Mouse (Mus musculus) CH12.LX (cell line): ENCODE measurements around the gene Ncoa3. TPM values are rescaled to one million over a fixed set of nuclear protein-coding genes. Genes with fewer than 3 reads are reported as not detected.

Experiments
- DNase-seq: peaks from one replicate; pipeline ENCODE4 v3.0.0-alpha.2; 2013; ENCODE audit errors: extremely low read depth
- H3K27ac ChIP-seq: 2 replicates; pipeline ENCODE4 v1.5.1; 2012; ENCODE audit warnings: low read depth, mild to moderate bottlenecking, control low read depth, moderate library complexity; ENCODE audit not compliant: insufficient read depth
- H3K27me3 ChIP-seq: replicated peaks from 2 replicates; pipeline ENCODE3; 2012; ENCODE audit warnings: inconsistent platforms
- H3K36me3 ChIP-seq, 2 experiments: replicated peaks in 1 of 2; 2 replicates each; pipeline versions ENCODE3 to v1.6.1; 2012; ENCODE audit warnings: inconsistent platforms in 1 of 2, low read length in 1 of 2, mild to moderate bottlenecking in 1 of 2, mixed read lengths in 1 of 2, moderate library complexity in 1 of 2; ENCODE audit not compliant: control insufficient read depth in 1 of 2, insufficient read depth in 1 of 2
- H3K4me1 ChIP-seq, 2 experiments: 2 replicates each; pipeline ENCODE4 v1.6.1; 2012; ENCODE audit warnings: inconsistent platforms in 1 of 2, moderate library complexity in 1 of 2; ENCODE audit not compliant: insufficient read depth in 2 of 2, control insufficient read depth in 1 of 2
- H3K4me2 ChIP-seq: 2 replicates; pipeline ENCODE4 v1.6.1; 2012; ENCODE audit warnings: low read depth, mild to moderate bottlenecking, control low read depth; ENCODE audit not compliant: poor library complexity, insufficient read depth, severe bottlenecking
- H3K4me3 ChIP-seq, 3 experiments: fragments of 150-350 bp in 1 of 3; sonication (generic) in 1 of 3; replicated peaks in 1 of 3; 2 replicates each; pipeline versions ENCODE3 to v1.5.1; 2011 to 2012; ENCODE audit warnings: low read depth in 2 of 3, low read length in 2 of 3, mild to moderate bottlenecking in 2 of 3, moderate library complexity in 2 of 3, control low read depth in 1 of 3, improper control_type of control experiment in 1 of 3, inconsistent platforms in 1 of 3, mixed read lengths in 1 of 3; ENCODE audit not compliant: poor library complexity in 1 of 3
- H3K79me2 ChIP-seq: replicated peaks from 2 replicates; pipeline ENCODE4 v1.6.1; 2012; ENCODE audit warnings: mild to moderate bottlenecking, moderate library complexity; ENCODE audit not compliant: control insufficient read depth, poor library complexity, insufficient read depth, severe bottlenecking; ENCODE audit errors: extremely low read depth
- H3K9ac ChIP-seq: 2 replicates; pipeline ENCODE4 v1.6.1; 2012; ENCODE audit warnings: low read depth, mild to moderate bottlenecking, control low read depth, moderate library complexity; ENCODE audit not compliant: insufficient read depth
- H3K9me3 ChIP-seq: replicated peaks from 2 replicates; pipeline ENCODE3; 2012; ENCODE audit warnings: low read length, inconsistent platforms, mixed read lengths
- BHLHE40 ChIP-seq: IDR thresholded peaks from 2 replicates; pipeline ENCODE4 v1.6.1; 2011; ENCODE audit warnings: mild to moderate bottlenecking, low read depth, low read length, improper control_type of control experiment
- CHD2 ChIP-seq: IDR thresholded peaks from 2 replicates; pipeline ENCODE4 v1.6.1; 2011; ENCODE audit warnings: low read length, improper control_type of control experiment
- CTCF ChIP-seq, 2 experiments: IDR thresholded peaks in 1 of 2; conservative IDR thresholded peaks in 1 of 2; 2 replicates each; pipeline ENCODE4 v1.5.1; 2011 to 2012; ENCODE audit warnings: low read depth in 2 of 2, low read length in 2 of 2, improper control_type of control experiment in 1 of 2, inconsistent platforms in 1 of 2, mild to moderate bottlenecking in 1 of 2, moderate library complexity in 1 of 2
- E2F4 ChIP-seq: IDR thresholded peaks from 2 replicates; pipeline ENCODE4 v1.6.1; 2011; ENCODE audit warnings: low read depth, low read length, improper control_type of control experiment; ENCODE audit not compliant: insufficient replicate concordance
- ELF1 ChIP-seq: IDR thresholded peaks from 2 replicates; pipeline ENCODE4 v1.6.1; 2014; ENCODE audit warnings: low read depth, mild to moderate bottlenecking, inconsistent platforms, low read length, improper control_type of control experiment
- HCFC1 ChIP-seq: IDR thresholded peaks from 2 replicates; pipeline ENCODE4 v1.6.1; 2012; ENCODE audit warnings: low read depth, mild to moderate bottlenecking, inconsistent platforms, low read length, improper control_type of control experiment
- KAT2A ChIP-seq: IDR thresholded peaks from 2 replicates; pipeline ENCODE4 v1.6.1; 2012; ENCODE audit warnings: low read length, improper control_type of control experiment, inconsistent platforms; ENCODE audit not compliant: insufficient replicate concordance
- MAFK ChIP-seq: IDR thresholded peaks from 2 replicates; pipeline ENCODE4 v1.6.1; 2011; ENCODE audit warnings: low read length, improper control_type of control experiment; ENCODE audit not compliant: insufficient replicate concordance
- NELFE ChIP-seq: IDR thresholded peaks from 2 replicates; pipeline ENCODE4 v1.6.1; 2011; ENCODE audit warnings: low read depth, low read length, improper control_type of control experiment
- PAX5 ChIP-seq: IDR thresholded peaks from 2 replicates; pipeline ENCODE4 v1.6.1; 2012; ENCODE audit warnings: low read length, inconsistent platforms, mixed read lengths
- POLR2A ChIP-seq: IDR thresholded peaks from 2 replicates; pipeline ENCODE4 v1.6.1; 2011; ENCODE audit warnings: low read depth, mild to moderate bottlenecking, improper control_type of control experiment, low read length
- POLR2AphosphoS2 ChIP-seq: IDR thresholded peaks from 2 replicates; pipeline ENCODE4 v1.6.1; 2011; ENCODE audit warnings: low read depth, low read length, improper control_type of control experiment
- SMC3 ChIP-seq: IDR thresholded peaks from 2 replicates; pipeline ENCODE4 v1.6.1; 2011; ENCODE audit warnings: low read depth, low read length, improper control_type of control experiment
- TBP ChIP-seq: conservative IDR thresholded peaks from 2 replicates; pipeline ENCODE4 v1.6.1; 2011; ENCODE audit warnings: low read depth, low read length, improper control_type of control experiment
- USF1 ChIP-seq: IDR thresholded peaks from 2 replicates; pipeline ENCODE4 v1.6.1; 2014; ENCODE audit warnings: low read depth, mild to moderate bottlenecking, inconsistent platforms, low read length, improper control_type of control experiment
- ZMIZ1 ChIP-seq: IDR thresholded peaks from 2 replicates; pipeline ENCODE4 v1.6.1; 2012; ENCODE audit warnings: low read depth, mild to moderate bottlenecking, inconsistent platforms, low read length, improper control_type of control experiment
- dilution Hi-C: fragments of 300-500 bp; cut with MboI; formaldehyde crosslinking; loops from 2 replicates; pipeline ENCODE4 v1.14.3; 2020; ENCODE audit warnings: low sequenced_read_pairs; ENCODE audit not compliant: extremely low pct_unique_long_range_greater_than_20kb, extremely low pct_ligation_motif_present
- in situ Hi-C: fragments of 300-500 bp; cut with MboI; formaldehyde crosslinking; loops from 3 replicates; pipeline ENCODE4 v1.14.3; 2019; ENCODE audit warnings: low sequenced_read_pairs, low pct_ligation_motif_present, low pct_unique_long_range_greater_than_20kb, mixed read lengths
- polyA plus RNA-seq: library from polyadenylated mRNA; unstranded; fragments of >175 nt; gene quantifications from 2 replicates; pipeline ENCODE4 v1.2.1, GENCODE M21; 2012; ENCODE audit warnings: low read depth; ENCODE audit not compliant: insufficient read length
- total RNA-seq, 2 experiments: library from RNA; depleted of rRNA; stranded (reverse); fragments of 300-350 nt in 1 of 2; fragments of >200 nt in 1 of 2; gene quantifications; 2 replicates each; pipeline ENCODE4 v1.2.3; 2012 to 2014

Gene Ncoa3
- total and polyA plus RNA-seq, 3 experiments = 13.4 to 21.9 (median 17.1) TPM

- no peak overlapping the region for H3K4me3 ChIP-seq
- no peak overlapping the region for H3K9ac ChIP-seq
- no peak for DNase-seq
- peaks cover 68 to 96% of the 10 kb centered on the region in 2 experiments for H3K36me3 ChIP-seq
- in situ Hi-C loops (no loop called here), dilution Hi-C loops (no loop called here)
- TF ChIP-seq USF1 (no peak), E2F4 (no peak), BHLHE40 (no peak), POLR2A (no peak), ELF1 (no peak), ZMIZ1 (no peak), NELFE (no peak), TBP (no peak)
- no peak overlapping the region for H3K27ac ChIP-seq
- H3K4me1 ChIP-seq = peaks cover under 1 to 6% of the 10 kb centered on the region in 2 experiments; a peak in 3 of 4 replicates
- H3K4me2 ChIP-seq = no peak overlapping the region
- no peaks in the 10 kb centered on the region for H3K9me3 ChIP-seq
- no peaks in the 10 kb centered on the region for H3K79me2 ChIP-seq
- no peaks in the 10 kb centered on the region for H3K27me3 ChIP-seq
These were observed 61.6 kb downstream of the Ncoa3 start for GRCm38 (mm10) chr2:166054002-166054539.

- H3K9me3 ChIP-seq = no peaks in the 10 kb centered on the region
- no peak overlapping the region for H3K4me3 ChIP-seq
- H3K36me3 ChIP-seq = peaks cover 64 to 94% of the 10 kb centered on the region in 2 experiments
- no peak for TF ChIP-seq PAX5
- no peak for TF ChIP-seq MAFK
- no peak for TF ChIP-seq HCFC1
- no peak for TF ChIP-seq E2F4
- TF ChIP-seq SMC3 = peak; percentile 26; the same call in 1 of the 2 replicates
- TF ChIP-seq CTCF (conservative IDR thresholded peaks at IDR 0.05 in 1 of 2, IDR thresholded peaks at IDR 0.05 in 1 of 2; ENCODE audit: low read depth in 2 of 2, low read length in 2 of 2) = peak; percentile 26 to 59; a peak in 3 of 4 replicates
- TF ChIP-seq KAT2A = no peak
- no peak for TF ChIP-seq POLR2AphosphoS2
- no peak for TF ChIP-seq CHD2
- H3K9ac ChIP-seq = no peak overlapping the region
- in situ Hi-C loops (no loop called here), dilution Hi-C loops (no loop called here)
- no peaks in the 10 kb centered on the region for H3K79me2 ChIP-seq
- H3K4me1 ChIP-seq = peaks cover 7 to 26% of the 10 kb centered on the region in 2 experiments
- no peak overlapping the region for H3K27ac ChIP-seq
- DNase-seq = peak; percentile 55
- no peak overlapping the region for H3K4me2 ChIP-seq
- H3K27me3 ChIP-seq = no peaks in the 10 kb centered on the region
These were observed 67.4 kb downstream of the Ncoa3 start for GRCm38 (mm10) chr2:166059684-166060423.
